Mouse (Mus musculus) adrenal gland (tissue): ENCODE measurements around the gene Etv3.

Source experiments
- intact Hi-C: fragments of 180-260 bp; cut with DNase I; formaldehyde crosslinking; loops from one replicate; pipeline ENCODE4 v1.15.1; 2025

Gene Etv3

GRCm38 (mm10) chr3:87515567-87516081 is 9.6 kb upstream of the Etv3 start:
- intact Hi-C loops: no loop called here

- intact Hi-C loops: no loop called here
Observed at GRCm38 (mm10) chr3:87518425-87518824, 6.8 kb upstream of the Etv3 start.

GRCm38 (mm10) chr3:87521126-87521525 is 4.1 kb upstream of the Etv3 start:
- intact Hi-C loops: no loop called here

GRCm38 (mm10) chr3:87521833-87522232 is 3.4 kb upstream of the Etv3 start:
- intact Hi-C loops: no loop called here

GRCm38 (mm10) chr3:87523701-87524100 is 1.5 kb upstream of the Etv3 start:
- intact Hi-C loops: no loop called here

- intact Hi-C loops: no loop called here
Observed at GRCm38 (mm10) chr3:87525837-87526570, 797 bp downstream of the Etv3 start.

- intact Hi-C loops: no loop called here
Observed at GRCm38 (mm10) chr3:87527139-87527538, 1.9 kb downstream of the Etv3 start.

- intact Hi-C loops: no loop called here
Observed at GRCm38 (mm10) chr3:87528021-87528420, 2.8 kb downstream of the Etv3 start.

- intact Hi-C loops: no loop called here
Observed at GRCm38 (mm10) chr3:87528841-87529240, 3.6 kb downstream of the Etv3 start.

GRCm38 (mm10) chr3:87529568-87529967 is 4.4 kb downstream of the Etv3 start:
- intact Hi-C loops: no loop called here

- intact Hi-C loops: no loop called here
Observed at GRCm38 (mm10) chr3:87530234-87530633, 5.0 kb downstream of the Etv3 start.

GRCm38 (mm10) chr3:87533667-87534378 is 8.6 kb downstream of the Etv3 start:
- intact Hi-C loops: no loop called here

- intact Hi-C loops: no loop called here
Observed at GRCm38 (mm10) chr3:87538034-87538433, 12.8 kb downstream of the Etv3 start.

GRCm38 (mm10) chr3:87540028-87540675 is 14.9 kb downstream of the Etv3 start:
- intact Hi-C loops: no loop called here

GRCm38 (mm10) chr3:87540714-87541113 is 15.5 kb downstream of the Etv3 start:
- intact Hi-C loops: no loop called here

GRCm38 (mm10) chr3:87542481-87543215 is 17.4 kb downstream of the Etv3 start:
- intact Hi-C loops: no loop called here

- intact Hi-C loops: no loop called here
Observed at GRCm38 (mm10) chr3:87545554-87545953, 20.3 kb downstream of the Etv3 start.

- intact Hi-C loops: no loop called here
Observed at GRCm38 (mm10) chr3:87546291-87546721, 21.1 kb downstream of the Etv3 start.

GRCm38 (mm10) chr3:87549908-87550307 is 24.7 kb downstream of the Etv3 start:
- intact Hi-C loops: loop anchor here (10.0 kb wide), 1 partner anchor 135 kb away; no protein-coding TSS in a partner anchor

GRCm38 (mm10) chr3:87552327-87552726 is 27.1 kb downstream of the Etv3 start:
- intact Hi-C loops: loop anchor here (10.0 kb wide), 1 partner anchor 138 kb away; no protein-coding TSS in a partner anchor
